Mouse (Mus musculus): Measurements from ENCODE around the gene Pcnx2.

Gene Pcnx2

DNA sequence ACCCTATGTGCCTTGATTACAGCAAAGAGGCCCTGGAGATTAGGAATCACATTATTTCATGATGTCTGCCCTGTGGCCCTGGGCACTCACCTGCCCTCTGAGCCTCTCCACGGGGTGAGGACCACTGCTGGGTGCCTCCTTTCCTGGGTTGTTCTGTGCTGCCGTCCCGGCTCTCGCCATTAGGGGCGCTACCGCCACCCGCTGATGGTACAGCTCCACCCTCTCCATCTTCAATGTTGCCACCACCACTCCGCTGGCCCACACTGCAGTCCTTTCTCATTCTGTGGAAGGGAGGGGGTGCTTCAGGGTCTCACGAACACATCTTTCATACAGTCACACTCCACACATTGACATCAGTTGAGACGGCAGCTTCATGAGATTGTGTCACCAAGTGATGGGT is 139.1 kb downstream of the Pcnx2 start:
- in situ Hi-C loops (cut with MboI), result no loop called here

DNA sequence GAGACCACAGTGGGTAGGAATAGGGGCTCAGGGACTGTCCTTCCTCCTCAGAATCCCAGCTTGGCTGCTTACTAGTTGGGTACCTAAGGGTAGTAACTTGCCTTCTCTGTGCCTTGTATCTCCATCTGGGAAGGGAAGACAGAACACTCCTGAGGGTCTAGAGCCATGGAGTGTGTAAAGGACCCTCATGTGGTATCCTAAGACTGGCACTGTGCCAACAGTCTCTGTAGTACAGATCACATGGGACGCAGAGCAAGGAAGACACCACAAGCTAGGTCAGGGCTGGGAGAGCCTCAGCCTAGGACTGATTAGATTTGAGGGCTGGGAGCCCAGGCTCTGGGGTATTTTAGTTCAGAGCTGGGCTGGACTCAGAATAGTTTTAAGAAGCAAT is 141.0 kb downstream of the Pcnx2 start:
- in situ Hi-C loops (cut with MboI), result no loop called here

DNA sequence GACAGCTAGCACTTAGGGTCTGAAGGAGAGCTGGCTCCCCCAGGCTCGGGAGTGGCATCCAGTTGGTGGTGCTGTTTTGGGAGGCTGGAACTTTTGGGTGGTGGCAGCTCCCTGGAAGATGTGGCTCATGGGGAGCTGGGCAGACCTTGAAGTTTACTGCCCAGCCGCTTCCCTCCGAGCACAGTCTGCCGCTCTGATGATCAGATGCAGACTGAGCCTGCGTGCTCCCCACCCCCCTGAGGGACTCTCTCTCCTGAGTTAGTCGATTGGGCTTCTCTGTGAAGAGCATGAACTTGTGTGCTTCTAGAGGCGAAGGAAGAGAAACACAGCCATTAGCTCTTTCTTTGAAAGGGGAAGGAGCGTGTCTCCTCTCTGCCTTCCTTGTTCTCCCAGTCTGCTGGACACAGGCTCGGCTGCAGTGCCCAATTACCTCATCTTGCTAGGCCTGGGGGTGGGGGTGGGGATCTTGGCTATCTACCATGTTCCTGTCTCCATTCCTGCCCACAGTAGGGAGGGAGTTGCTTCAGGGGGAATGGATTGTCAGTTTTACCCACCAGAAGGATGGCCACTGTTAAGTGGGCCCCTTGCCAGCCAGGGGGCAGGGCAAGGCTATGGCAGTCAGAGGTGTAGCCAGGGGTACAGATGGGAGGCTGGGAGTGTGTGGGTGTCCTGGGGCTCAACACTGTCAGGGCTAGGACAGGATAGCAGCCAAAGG is 141.6 kb downstream of the Pcnx2 start:
- in situ Hi-C loops (cut with MboI), result no loop called here

DNA sequence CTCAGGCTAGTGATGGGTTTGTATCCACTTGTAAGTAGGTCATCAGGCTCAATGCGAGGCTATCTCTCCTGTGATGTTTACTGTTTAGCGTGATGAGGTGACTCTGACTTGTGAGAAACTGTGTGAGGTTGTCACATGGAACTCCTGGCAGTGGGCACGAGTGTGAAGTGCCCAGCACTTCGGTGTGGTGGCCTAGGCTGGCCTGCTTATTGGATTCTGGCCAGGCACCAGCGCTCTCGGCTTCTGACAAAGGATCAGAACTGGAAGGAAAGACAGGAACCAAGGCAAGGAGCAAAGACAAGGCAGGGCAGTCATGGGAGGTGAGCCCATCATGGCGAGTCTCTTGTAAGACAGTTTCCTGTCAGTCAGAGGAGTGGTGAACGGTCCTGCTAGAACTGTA is 142.2 kb downstream of the Pcnx2 start:
- in situ Hi-C loops (cut with MboI), result no loop called here

DNA sequence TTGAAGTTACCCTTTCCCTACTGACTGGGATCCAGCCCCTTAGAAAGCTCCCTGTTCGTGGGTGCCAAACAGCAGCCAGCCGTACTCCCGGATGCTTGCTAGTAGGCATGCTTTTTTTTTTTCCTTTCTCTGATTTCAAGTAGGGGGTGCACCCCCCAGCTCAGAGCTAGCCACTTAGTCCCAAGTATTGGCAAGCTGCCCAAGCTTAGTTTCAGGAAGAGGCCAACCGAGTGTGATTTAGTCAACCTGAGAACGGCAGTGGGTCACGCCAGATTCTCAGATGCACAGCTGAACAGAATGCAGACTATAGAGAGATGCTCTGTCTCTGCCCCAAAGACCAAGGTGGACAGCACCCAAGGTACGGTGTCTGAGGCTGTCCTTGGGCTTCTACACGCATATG is 147.3 kb downstream of the Pcnx2 start:
- in situ Hi-C loops (cut with MboI), result no loop called here

DNA sequence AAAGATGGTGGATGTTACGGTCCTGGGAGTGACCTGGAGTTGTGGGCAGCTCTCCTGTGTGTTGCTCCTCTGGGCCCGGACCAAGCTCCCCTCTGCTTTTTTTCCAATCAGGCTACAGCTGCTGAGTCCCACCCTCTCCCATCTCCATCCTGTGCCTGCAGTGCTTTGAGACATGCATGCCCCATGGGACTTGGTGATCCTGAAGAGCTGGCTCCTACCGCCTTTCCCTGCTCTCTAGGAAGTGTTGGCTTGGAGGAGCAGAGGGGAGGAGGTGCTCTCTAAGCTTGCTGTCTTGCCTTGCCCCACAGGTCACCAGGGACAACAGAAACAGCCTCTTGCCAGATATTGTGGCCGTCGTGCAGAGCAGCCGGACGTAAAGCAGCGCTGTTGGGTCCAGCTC is 150.7 kb downstream of the Pcnx2 start:
- in situ Hi-C loops (cut with MboI), result no loop called here

DNA sequence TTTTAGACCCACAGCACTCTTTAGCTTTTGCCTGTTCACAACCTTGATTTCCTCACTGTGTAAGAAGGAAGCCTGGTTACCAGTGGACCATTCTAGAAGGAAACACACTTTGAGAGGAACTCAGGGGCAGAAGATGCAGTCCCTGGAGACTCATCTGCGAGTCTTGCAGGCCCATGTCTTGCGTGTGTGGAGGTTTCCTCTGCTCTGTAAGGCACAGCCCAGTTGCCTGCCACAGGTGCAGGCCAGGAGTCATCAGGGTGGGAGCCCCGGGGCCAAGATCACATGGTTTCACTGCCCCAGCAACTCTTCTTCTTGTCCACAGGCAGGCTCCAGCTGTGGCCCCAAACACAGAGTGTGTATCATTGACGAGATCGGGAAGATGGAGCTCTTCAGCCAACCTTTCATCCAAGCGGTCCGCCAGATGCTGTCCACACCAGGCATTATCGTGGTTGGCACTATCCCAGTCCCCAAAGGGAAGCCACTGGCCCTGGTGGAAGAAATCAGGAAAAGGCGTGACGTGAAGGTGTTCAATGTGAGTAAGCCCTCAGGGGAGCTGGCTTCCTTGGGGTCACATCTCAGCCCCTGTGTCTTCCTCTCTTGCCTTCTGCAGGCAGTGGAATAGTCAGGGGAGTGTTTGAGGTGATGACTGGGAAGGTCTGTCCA is 153.1 kb downstream of the Pcnx2 start:
- in situ Hi-C loops (cut with MboI), result no loop called here

DNA sequence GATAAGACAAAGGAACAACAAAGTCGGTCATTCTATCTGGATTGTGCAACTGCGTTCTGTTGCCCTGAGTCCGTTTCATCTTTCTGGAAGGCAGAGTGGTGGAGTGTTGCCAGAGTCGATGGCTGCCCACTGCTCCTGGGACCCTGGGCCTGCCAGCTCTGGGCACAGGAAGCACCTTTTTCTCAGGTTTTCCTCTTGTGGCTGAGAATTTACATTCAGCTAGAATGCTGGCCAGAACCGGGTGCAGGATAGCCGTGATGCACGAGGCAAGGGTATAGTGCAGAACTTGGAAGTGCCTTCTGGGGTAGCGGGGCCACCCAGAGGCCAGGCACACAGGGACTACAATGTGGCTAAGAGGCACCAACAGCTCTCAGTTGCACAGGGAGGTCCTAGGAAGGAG is 155.7 kb downstream of the Pcnx2 start:
- in situ Hi-C loops (cut with MboI), result no loop called here

DNA sequence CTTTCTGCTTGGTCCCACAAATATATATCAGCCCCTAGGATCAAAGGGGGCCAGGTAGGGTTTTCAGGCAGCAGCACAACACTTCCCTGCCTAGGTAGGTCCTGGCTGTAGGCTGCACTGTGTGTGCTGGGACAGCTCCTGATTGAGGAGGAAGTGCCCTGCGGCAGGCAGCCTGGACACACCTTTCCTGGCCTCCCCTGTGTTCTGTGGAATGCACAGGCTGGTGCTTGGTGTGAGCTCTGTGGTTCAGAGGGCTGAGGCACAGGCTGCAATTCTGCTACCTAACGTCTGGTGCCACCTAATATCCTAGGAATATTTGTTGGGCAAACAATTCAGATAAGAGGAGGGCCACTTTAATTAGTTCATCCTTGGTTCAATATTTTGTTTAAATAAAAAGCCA is 156.3 kb downstream of the Pcnx2 start:
- in situ Hi-C loops (cut with MboI), result no loop called here

DNA sequence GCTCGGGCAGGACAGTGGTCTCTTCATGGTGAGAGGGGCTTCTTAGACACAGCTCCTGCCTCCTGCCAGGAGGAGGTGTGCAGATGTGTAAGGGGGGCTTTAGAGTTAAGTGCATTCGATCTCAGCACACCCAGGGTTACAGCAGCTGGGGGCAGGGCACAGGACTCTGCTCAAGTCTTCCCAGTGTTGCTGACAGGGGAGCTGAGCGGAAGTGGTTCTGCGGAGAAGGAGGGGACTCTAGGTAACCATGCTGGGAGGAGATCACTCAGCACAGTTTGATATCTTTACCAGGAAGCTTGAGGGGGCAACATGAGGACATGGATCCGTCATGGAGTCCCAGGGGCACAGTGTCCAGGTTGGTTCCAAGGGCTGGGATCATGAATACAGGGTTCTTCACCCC is 156.7 kb downstream of the Pcnx2 start:
- in situ Hi-C loops (cut with MboI), result no loop called here

DNA sequence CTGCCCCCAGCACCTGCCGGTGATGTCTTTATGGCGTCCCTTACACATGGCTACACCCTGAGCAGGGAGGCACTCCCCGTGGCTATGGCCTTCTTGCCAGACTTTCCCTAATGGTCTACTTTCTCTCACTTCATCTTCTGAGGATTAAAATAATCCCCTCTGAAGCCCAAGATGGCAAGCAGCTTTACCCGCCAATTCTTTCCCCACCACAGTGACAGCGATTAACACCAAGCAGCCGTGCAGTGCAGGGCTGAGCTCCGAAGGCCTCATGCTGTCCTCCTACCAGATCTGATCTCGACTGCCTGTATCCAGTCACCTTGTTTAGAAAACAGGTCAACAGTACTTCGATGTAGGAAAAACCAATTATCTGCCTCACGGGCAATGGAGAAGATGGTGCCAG is 157.5 kb downstream of the Pcnx2 start:
- in situ Hi-C loops (cut with MboI), result no loop called here

DNA sequence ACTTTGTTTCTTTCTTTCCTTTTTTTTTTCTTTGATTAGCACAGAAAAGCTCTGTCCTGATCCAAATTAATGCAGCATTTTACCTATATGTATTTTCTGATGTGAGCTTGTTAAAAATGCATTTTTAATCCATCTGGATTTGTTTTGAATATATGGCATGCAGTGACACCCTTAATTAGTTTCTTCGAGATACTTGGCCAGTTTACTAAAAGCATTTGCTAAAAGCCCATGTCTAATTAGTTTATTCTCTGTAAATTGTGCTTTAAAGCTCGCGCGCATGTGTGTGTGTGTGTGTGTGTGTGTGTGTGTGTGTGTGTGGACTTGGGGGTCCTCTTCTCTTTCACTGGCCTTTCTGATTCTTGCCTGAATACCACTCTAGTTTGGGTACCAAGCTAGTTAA is 159.2 kb downstream of the Pcnx2 start:
- in situ Hi-C loops (cut with MboI), result no loop called here

DNA sequence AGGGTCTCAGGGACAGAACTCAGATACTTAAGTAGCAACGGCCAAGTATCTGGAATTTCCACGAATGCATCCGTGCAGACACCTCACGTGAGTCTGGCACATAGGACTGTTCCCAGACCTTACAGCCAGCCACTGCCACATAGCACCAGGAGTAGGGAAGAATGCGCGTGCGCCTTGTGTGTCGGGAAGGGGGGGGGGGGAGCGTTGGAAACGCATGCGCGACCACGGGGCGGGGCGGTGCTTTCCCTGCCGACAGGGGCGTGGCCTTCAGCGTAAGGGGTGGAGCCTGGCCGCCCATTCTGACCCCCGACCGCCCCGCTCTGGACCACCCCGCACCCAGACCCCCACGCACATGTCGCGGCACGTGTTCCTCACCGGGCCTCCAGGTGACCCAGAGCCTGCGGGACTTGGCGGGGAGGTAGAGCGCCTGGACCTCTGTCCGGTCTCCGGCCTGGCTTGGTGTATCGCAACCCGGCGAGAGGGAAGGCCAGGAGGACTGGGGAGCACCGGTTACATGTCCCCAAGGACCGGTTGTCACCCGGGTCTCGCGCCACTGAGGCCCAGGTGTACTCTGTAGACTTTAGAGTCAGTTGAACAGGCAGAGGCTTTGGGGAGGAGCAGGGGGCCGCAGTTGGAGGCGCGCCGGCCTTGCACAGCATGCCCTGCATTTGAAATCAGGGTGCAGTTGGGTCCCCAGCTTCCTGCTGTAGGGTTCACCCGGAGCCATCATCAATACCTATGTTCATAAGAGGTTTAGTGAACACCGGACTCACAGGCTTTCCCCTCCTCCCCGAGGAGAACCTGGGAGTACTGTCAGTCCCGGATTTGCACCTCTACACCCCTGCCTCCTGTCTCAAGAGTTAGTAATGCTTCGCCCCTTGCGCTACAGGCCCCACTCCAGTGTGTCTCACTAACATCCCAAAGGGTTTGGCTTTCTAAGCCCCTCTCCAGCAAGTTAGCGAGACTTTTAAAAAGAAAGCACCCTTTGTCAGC is 163.9 kb downstream of the Pcnx2 start:
- in situ Hi-C loops (cut with MboI), result no loop called here

DNA sequence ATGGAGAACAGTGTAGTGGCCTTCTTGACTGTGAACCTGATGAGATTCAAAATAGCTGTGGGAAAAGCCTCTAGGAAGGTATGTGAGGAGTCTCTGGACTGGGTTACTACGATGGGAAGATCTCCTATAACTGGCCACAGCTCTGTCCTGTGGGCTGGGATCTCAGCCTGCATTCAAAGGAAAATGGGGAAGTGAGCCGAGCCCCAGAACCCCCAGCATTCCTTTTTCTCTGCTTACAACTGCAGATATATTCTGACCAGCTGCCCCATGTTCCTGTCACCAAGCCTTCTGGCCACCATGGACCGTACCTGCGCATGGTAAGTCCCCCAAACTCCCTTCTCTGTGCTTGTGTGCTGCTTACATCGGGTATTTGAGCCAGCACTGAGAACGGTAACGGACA is 168.4 kb downstream of the Pcnx2 start, which contains the start of gene Ntpcr:
Ntpcr (plus strand) TSS at position 218 of the 400 bp plus-strand sequence.
- in situ Hi-C loops (cut with MboI), result loop anchor here (10.0 kb wide), 1 partner anchor 155 kb away; no protein-coding TSS in a partner anchor

DNA sequence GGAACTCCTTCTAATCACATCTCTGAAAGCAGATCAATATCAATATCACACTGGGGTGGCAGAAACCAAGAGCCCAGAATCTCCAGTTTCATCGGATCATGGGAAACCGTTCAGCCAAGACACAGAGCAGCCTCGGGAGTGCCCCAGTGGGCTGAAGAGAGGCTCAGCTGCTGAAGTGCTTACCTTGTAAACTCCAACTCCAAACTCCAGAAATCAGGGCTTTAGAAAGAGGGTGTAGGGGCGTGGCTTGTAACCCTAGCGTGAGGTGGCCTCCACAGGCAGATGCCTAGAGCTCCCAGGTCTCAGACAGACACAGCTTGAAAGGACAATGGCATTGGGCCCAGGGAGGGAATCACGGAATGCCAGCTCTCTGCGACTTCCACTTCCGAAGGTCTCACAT is 170.3 kb downstream of the Pcnx2 start:
- in situ Hi-C loops (cut with MboI), result loop anchor here (10.0 kb wide), 1 partner anchor 153 kb away; no protein-coding TSS in a partner anchor

DNA sequence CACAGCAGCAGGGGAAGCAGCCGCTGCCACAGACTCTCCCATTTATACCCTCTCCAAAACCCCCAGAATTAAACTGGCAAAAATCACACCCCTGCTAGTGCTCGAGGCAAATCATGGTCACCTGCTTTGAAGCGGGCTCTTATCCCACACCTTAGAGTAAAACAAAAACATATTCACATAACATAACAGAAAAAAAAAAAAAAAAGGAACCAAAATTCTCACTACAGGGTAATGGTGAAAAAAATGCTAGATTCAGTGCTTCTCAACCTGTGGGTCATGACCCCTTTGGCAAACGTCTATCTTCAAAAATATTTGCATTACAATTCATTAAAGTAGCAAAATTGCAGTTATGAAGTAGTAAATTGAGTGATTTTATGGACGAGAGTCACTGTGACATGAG is 171.1 kb downstream of the Pcnx2 start:
- in situ Hi-C loops (cut with MboI), result loop anchor here (10.0 kb wide), 1 partner anchor 152 kb away; no protein-coding TSS in a partner anchor

DNA sequence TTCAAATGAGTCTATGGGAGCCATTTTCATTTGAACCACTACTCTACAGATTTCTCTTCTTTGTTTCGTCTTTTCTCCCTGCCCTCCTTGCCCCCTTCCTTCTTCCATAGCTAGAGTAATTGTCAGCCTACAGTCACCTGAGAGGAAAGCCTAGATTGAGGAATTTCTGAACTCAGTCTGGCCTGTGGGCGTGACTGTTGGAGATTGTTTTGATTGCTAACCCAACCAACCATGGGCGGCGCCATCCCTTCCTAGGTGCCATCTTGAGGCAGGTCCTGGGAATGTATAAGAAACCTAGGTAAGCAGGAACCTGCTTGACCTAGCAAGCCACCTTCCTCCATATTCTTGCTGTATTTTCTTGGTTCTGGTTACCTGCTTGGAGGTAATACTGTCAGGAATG is 172.0 kb downstream of the Pcnx2 start:
- in situ Hi-C loops (cut with MboI), result loop anchor here (10.0 kb wide), 1 partner anchor 151 kb away; no protein-coding TSS in a partner anchor

DNA sequence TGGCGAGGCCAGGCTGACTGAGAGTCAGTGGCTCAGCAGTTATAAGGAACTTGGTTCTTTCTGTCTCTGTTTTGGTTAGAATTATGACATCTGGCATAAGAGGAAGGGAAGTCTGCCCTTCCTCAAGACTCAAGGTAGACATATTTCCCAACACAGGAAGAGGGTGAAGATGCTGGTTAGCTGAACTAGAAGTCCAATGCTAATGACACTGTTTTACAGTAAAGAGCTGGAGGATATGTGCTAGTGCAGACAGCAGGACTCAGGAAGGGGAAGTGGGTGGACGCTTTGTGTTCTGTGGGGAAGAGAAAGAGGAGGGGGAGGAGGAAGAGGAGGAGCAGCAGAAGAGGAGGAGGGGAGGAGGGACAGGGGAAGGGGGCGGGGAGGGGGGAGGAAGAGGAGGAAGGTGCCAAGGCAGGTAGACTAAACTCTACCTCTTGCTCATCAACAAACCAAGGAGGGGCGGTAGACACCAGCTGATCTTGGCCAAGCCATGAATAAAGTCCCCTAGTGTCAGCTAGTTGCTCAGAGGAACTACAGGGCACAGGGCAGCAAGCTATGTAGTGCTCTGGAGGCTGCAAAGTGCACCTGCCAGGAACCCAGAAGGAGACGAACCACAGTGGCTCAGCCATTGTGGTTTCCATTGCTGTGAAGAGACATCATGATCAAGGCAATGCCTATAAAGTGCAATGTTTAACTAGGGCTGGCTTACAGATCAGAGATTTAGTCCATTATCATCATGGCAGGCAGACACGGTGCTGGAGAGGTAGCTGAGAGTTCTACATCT is 172.9 kb downstream of the Pcnx2 start:
- in situ Hi-C loops (cut with MboI), result loop anchor here (10.0 kb wide), 1 partner anchor 150 kb away; no protein-coding TSS in a partner anchor

DNA sequence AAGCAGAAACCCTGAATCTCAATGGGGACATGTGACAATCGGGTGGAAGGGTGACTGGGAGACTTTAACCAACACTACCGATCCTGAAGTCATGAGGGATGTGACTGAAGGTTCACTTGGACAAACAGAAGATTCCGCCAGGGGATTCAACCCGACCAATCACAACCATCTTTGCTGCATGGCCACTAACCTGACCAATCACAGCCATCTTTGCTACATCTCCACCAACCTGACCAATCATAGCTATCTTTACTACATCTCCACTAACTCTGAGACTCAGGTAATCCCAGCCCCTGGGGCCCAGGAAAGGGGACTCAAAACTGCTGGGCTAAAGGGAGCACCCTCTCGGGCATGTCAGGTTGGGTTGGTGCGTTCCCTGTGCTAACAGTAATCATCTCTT is 174.7 kb downstream of the Pcnx2 start:
- in situ Hi-C loops (cut with MboI), result loop anchor here (10.0 kb wide), 1 partner anchor 149 kb away; no protein-coding TSS in a partner anchor

DNA sequence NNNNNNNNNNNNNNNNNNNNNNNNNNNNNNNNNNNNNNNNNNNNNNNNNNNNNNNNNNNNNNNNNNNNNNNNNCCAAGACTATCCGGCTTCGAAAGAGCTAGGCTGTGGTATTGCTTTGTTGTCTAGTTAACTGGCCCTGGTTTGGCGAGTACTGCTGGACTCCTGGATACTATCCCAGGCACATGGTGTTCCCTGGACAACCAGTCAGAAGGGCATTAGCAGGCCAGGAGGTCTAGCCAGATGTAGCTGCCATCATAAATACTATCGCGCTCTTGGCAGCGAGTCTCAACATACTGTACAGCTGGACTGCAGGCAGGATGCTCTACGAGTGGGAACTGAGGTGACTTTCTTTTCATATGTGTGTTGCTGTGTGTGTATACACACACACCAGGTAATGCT is 175.4 kb downstream of the Pcnx2 start:
- in situ Hi-C loops (cut with MboI), result loop anchor here (10.0 kb wide), 1 partner anchor 148 kb away; no protein-coding TSS in a partner anchor

DNA sequence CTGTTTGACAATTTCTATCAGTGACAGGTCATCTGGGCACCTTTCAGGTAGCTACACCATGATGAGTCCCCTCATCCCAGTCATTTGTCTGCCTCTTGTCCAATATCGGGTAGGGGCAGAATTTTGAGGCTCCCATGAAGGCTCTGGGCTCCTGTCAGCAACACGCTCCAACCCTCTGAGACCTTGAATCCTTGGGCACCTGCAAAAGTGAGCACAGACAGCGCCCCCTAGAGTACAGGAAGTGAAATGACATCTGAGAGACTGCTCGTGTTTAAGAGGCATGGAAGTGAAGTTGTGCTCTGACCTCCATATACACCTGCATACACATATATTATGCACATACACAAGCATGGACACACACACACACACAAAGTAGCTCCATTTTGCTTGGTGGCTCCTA is 179.2 kb downstream of the Pcnx2 start:
- in situ Hi-C loops (cut with MboI), result no loop called here
